Mouse (Mus musculus) Muller cell, postnatal 12 days (primary cell): Measurements from ENCODE around the gene Mmp23.
"Not testable (repeated sequence)": the region's sequence is repeated elsewhere in the genome, so short reads cannot be mapped to it uniquely, and the experiment has no call there.

Source experiments
- DNase-seq: peaks from one replicate; pipeline ENCODE4 v3.0.0-alpha.2; 2015; ENCODE audit errors: inconsistent ontology term

The Mmp23 gene

DNA sequence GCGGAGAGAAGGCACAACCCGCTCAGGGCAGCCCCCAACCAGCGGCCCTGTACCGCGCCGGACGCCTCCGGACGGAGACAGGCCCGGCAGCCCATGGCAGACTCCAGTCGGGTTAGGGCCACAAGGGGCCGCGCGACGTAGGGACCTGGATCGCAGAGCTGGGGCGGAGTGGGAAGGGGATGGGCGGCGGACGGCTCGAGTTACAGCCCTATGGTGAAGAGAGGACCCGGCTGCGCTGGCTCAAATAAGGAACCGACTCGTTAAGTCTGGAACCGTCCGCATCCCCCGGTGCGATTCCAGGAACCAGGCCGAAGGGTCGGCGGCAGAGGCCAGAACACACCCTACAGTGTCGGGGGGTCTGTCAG, at the start of gene Mmp23:
Gene Mmp23, minus strand, starts transcription at position 299 of the 365 bp plus-strand sequence.
- peak; percentile 72 for DNase-seq

DNA sequence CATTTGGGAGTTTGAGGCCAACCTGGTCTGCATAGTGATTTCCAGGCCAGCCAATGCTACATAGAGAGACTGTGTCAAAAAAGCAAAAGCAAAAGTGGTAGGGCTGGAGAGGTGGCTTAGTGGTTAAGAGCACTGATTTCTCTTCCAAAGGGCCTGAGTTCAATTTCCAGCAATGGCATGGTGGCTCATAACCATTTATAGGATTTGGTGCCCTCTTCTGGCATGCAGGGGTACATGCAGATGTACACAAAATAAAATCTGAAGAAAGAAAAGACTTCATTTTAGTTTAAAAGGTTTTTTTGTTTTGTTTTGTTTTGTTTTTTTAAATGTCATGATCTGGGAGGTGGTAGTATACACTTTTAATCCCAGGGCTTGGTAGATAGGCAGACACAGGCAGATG, 47.2 kb upstream of the Mmp23 start:
- DNase-seq: peak; percentile 16

DNA sequence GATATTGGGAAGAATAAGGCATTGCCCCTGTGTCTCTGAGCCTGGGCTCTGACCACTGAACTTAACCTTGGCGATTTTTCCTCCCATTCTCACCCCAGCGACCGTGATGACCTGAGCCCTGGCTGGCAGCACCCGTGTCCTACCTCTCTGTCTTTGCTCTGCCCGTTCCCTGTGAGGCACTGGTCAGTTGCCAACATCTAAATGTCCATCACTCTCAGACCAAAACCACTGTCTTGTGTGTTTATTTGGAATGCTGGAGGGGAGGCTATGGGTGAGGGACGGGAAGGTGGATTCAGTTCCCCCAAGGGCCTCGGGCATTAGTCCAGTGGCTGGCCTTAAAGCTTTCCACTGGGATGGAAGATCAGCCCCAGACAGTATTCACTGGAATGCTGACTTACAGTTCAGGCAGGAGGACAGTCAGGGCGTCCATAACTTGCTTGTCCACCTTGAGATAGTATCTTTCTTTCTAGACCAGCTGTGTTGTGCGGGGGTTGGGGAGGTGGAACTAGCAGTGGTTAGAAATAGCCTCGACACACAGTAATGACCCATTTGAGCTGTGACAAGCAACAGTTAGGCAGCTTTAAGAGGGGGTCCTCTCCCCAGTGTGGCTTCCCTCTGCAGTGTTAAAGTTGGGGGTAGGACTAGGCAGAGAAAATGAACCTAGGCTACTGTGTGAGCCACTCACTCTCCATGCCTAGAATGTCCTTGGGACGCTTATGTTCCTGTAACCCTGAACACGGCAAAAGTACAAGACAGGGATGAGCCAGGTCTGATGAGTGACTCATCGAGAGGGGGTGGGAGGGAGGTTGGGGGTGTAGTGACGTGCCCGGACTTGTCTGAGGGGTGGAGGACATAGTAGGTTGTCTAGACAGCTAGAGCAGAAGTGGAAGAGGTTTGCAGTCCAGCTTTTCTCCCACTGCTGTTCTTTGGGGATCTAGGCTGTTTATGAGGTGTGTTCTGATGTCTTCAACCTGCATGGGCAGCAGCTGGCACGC, 43.4 kb upstream of the Mmp23 start:
- DNase-seq: peak; percentile 79

DNA sequence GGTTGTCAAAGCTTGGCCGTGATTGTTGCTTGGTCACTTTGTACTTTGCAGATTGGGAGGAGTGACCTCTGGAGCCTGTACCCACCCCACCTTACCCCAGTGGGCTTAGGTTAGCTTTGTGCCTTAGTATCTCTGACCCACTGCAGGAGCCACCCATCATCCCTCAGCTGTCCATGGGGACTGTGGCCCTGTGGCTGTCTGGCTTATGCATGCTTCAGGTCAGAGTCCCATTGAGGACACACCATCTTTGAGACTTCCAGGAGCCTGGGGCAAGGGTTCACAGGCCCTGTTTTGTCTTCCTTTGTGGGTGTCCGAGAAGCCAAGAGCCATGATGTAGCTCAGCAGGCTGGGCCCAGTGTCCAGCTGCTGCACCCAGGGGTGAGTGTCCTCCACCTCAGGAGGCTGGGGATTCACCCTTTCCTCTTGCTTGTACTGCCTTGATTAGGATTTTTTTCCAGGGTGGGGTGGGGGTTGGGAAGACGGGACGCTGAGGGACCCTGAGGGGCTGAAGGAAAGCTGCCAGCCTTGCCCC, 42.4 kb upstream of the Mmp23 start:
- no peak for DNase-seq

DNA sequence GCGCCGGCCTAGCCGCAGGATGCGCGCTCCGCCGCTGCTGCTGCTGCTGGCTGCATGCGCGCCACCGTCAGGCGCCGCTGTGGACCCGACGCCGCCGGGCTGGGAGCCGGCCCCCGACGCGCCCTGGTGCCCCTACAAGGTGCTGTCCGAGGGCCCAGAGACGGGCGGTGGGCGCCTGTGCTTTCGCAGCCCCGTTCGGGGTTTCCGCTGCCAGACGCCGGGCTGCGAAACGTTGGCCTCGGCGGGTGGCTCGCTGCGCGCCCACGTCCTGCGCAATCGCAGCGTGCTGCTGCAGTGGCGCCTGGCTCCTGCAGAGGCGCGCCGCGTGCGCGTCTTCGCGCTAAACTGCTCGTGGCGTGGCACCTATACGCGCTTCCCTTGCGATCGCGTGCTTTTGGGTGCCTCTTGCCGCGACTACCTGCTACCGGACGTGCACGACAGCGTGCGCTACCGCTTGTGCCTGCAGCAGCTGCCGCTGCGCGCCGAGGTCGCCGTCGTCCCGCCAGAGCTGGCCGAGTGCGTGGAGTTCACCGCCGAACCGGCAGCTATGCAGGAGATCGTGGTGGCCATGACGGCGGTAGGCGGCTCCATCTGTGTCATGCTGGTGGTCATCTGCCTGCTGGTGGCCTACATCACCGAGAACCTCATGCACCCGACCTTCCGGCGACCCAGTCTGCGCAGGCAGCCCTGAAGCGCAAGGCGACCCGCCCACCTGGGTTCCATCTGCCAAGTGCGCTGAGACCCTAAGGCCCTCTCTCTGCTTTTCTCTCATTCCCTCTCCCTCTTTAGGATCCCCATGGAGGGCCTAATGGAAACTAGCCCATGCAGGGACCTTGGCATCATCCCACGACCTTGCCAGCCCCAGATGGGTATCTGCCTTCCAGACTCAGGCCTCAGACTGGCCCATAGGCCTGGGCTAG, 41.6 kb upstream of the Mmp23 start:
- peak; percentile 69 for DNase-seq

DNA sequence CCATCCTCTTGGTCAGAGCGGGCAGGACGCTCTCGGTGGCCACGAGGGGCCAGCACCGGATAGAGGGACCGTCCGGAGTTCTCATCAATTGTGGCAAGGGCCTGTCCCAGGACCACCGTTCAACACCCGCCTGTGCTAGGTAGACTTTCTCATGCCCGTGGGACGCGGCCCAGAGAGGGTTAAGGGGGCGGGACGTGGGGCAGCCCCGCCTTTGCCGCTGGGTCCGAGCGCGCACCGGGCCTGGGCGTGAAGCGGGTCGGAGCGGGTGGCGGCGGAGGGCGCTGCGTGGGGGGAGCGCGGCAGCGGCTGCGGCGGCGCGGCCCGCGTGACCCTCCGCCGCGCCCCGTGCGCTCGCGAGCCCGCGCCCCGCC, 40.9 kb upstream of the Mmp23 start, which contains the start of gene Fndc10:
Gene Fndc10, plus strand, starts transcription at position 232 of the 371 bp plus-strand sequence.
- DNase-seq: peak; percentile 64

DNA sequence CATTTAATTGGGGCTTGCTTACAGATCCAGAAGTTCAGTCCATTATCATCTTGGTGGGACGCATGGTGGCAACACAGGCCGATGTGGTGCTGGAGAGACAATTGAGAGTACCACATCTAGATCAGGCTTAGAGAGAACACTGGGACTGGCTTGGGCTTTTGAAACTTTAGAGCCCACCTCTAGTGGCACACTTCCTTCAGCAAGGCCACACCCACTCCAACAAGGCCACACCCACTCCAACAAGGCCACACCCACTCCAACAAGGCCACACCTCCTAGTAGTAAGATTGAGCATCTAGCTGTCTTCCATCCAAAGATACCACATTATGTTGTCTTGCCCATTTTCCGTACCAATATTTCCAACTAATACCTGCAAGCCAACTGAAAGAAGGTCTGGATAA, 39.2 kb upstream of the Mmp23 start:
- no peak for DNase-seq

DNA sequence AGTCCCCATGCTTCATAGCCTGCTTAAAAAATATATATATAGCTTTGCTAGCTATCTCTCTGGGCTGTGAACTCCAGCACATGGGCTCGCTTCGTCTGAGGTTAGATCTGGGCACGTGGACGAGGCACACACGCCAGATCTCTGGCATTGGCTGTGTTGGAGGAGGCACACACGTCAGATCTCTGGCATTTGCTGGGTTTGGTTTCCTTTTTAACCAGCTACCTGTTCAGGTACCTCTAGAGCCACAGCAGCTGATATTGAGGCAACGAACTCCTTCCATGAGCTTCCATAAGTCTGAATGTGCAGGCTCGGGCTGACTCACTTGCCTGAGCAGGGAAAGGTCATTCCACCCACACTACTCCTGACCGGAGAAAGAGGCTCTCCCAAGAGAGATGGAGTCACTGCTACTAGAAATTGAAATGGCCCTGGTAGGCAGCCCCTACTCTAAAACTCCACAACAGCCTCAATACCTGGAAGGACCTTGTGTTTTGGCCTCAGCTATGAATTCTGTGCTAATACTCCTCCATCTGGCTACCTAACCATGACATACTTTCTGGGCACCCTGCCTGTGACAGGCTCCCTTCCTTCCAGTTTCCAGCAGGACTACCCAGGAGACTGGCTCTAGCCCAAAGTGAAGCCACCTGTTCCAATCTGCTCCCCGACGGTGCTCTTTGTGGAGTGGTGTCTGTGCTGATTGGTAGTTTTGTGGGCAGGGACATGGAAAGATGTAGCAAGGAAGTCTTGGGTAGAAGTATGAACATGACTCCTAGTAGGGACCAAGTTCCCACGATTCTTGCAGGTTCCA, 37.6 kb upstream of the Mmp23 start:
- no peak for DNase-seq

DNA sequence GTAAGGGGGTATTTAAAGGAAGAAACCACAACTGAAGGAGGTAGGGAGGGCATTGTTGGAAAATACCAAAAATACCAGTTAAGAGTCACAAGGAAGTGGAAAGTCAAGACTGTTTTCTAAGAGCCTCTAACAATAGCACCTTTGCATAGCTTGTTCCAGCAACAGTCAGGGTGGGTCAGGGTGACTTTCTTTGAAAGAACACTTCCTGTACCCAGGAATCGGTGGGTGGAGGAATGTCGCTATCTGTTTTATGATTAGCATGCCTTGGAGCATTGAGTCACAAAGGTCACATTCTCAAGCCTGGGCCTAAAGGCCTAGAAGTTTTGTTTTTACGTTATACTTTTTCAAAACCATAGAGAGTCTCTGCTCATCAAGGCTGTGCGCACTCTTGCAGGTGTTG, 34.6 kb upstream of the Mmp23 start:
- DNase-seq: not testable (repeated sequence)

DNA sequence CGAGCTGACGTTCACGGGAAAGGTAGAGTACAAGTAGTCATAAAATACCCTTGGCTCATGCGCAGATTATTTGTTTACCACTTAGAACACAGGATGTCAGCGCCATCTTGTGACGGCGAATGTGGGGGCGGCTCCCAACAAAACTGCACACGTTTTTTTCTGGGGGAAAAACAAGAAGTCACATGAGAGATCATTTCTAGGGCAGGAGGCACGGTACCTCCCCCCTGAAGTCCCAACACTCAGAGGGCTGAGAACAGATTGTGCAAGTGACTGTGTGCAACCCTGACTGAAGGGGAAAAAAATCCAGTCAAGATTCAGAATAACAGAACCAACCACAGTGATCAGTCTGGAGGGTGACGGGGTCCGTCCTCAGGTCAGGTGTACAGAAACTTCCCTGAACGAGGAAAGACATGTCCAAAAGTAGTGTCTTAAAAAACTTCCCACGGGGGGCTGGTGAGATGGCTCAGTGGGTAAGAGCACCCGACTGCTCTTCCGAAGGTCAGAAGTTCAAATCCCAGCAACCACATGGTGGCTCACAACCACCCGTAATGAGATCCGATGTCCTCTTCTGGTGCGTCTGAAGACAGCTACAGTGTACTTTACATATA, 30.6 kb upstream of the Mmp23 start:
- not testable (repeated sequence) for DNase-seq

DNA sequence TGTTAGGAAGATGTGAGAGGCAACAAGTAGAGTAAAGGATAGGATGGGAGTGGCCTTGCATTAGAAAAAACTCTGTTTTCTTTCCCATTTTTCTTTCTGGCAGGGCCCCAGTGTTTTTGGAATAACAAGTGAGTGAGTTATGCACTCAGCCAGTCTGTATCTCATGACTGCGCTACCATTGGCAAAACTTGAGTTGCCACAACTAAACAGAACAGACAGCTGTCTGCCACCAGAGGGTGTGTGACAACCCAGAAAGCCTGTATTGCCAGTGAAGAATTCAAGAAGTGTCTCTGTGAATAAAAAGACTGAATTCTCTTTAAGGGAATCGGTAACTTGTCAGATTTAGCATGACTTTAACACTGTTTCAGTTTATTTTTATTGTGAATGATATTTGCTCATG, 22.8 kb upstream of the Mmp23 start:
- DNase-seq: no peak

DNA sequence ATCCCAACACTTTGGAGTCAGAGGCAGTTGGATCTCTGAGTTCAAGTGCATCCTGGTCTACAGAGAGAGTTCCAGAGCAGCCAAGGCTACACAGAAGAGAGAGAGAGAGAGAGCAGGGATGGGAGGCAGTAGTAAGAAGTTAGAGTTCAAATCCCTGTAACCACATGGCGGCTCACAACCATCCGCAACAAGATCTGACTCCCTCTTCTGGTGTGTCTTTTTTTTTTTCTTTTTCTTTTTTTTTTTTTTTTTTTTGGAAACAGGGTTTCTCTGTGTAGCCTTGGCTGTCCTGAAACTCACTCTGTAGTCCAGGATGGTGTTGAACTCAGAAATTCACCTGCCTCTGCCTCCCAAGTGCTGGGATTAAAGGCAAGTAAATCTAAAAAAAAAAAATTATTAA, 18.9 kb upstream of the Mmp23 start:
- no peak for DNase-seq

DNA sequence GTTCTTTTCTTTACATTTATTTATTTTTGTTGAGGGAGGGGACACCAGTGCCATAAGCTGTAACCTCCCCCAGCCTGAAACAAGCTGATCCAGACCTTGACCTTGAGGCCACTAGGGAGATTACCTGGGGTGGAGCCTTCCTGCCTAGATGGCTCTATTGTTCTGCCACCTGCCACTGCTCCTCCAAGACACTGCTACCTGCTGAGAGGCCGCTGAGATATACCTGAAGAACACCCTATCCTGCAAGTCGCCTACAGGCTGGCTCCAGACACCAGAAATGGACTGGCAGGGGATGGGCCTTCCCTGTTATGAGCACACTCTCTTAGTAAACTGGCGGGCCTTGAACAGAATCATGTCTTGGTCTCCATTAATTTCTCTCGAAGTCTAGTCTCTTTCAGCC, 17.1 kb upstream of the Mmp23 start:
- not testable (repeated sequence) for DNase-seq

DNA sequence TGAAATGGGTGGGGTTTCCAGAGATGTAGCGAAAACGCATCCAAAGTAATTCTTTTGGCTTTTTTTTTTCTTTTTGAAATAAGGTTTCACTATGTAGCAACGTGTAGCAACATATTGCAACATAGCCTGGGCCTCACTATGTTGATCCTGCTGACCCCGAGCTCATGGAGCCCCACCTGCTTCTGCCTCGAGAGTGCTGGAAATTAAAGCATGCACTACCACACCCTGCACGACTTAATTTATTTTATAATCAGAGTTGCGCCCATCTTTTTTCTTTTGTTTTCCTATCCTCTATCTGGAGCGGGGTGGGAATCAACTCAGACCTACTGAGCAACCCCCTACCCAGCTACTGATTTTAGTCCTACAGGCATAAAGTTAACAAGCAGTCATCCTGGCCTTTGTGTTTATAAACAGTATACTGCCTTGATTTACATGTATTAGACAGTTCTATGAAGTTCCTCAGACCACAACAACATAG, 16.5 kb upstream of the Mmp23 start:
- no peak for DNase-seq

DNA sequence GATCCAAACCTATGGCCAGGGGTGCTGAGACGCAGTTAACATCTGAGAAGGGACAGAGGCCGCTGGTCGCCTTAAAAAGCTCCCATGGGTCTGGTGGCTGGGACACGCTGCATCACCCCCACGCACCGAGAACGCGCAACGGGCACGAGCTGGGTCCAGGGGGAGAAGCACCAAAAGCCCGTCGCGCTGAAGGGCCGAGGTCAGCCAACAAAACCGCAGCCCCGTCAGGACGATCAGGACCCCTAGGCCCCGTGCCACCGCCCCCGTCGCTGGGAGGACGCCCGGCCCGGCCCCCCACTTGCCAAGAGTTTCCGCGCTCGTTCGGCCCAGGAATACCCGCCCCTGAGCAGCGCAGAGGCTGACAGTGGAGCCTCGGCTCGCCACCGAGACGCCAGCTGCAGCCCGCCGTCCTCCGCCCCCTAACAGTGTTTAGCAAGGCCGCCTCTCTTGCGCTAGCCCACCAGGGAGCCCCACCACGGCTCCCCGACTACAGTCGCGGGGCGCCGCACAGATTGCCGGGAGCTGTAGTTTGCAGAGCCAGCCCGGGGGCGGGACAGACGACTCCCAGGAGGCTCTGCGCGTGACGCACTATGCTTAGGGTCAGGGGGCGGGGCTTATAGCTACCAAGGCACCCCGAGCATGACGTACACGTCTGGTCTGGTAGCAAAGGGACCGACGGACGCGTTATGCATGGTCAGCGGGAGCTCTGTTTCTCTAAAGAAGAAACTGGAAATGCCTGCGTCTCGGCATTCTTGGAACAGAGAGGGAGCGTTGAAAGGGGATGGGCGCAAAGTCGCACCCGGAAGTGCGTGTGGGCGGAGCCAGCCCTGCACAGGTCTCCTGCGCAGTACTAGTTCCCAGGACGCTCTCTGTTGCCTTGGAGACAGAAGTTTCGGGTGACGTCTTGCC, 15.8 kb upstream of the Mmp23 start, which contains the start of gene Mib2:
Gene Mib2, minus strand, starts transcription at position 510 of the 909 bp plus-strand sequence.
- DNase-seq: peak; percentile 98

DNA sequence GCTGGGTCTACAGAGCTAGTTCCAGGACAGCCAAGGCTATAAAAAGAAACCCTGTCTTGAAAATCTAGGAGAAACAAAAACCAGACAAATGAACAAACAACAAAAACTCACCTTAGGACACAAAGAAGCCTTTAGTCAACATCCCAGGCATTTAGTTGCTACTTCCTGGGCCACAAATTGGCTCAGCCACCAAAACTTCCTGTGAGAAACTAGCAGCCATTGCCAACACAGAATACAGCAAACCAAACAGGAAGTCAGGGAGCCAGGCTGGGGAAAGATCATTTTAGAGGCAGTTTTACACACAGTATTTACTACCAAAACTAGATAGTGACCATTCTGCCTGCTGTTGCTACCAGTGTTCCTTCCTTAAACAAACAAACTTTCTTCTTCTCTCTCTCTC, 13.7 kb upstream of the Mmp23 start:
- peak; percentile 7 for DNase-seq

DNA sequence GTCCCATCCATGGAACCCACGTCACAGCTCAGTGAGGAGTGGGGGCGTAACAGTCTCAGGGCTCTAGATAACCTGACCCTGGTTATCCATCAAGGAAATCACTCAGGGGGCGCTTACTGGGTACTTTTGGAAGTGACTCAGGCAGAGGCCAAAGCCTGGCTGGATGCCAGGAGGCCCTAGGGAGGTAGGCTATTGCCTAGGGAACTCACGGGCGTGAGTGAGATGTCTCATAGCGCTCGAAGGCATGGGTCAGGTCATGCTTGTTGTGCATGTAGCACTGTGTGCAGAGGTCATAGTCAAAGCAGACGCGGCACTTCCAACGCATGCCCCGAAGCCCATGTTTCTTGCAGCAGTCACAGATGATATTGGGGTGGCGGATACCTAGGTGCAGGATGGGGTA, 7.5 kb upstream of the Mmp23 start:
- DNase-seq: no peak

DNA sequence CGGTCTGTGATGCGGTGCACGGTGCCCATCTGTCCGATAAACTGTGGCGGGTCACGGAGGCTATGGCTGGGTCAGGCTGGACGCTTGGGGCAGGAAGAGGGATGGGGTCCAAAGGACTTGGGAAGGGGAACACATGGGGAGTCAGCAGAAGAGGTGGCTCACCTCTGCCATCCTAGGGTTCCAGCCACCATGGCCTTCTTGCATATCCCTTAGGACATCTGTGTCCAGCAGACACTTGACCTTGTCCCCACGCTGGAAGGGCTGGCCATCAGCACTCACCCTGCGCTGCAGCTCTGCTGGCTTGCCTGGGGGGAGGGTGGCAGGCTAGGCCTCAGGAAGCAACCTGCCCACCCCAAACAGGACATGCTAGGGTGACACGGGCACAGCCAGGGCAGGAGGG, 5.8 kb upstream of the Mmp23 start:
- DNase-seq: no peak

DNA sequence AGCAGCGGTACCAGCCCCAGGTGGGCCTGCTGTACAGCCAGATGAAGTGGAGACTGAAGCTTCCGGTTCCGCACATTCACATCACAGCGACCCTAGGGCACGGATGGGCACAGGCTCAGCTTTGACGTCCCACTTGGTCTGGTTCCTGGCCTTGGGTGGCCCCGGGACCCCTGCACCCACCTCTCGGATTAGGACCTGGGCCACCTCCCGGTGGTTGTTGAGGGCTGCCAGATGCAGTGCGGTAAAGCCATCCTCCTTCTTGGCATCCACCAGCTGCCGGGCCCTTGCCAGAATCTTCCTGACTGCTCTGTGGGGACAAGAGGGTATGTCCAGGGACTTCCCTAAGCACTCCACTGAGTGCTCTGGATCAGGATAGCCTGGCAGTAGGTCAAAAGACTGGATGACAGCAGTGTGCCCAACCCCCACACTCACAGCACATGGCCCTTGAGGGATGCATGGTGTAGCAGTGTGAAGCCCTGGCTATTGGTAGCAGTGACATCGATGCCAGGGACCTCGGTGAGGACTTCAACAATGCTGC, 3.1 kb upstream of the Mmp23 start:
- DNase-seq: no peak
